Mouse (Mus musculus) retina, embryonic 14.5 days (tissue): Measurements from ENCODE around the gene Dbt.
"Not testable (repeated sequence)": the region's sequence is repeated elsewhere in the genome, so short reads cannot be mapped to it uniquely, and the experiment has no call there.

Experiments
- DNase-seq: peaks from one replicate; pipeline ENCODE4 v3.0.0-alpha.2; 2015; ENCODE audit warnings: low spot score

The Dbt gene

GRCm38 (mm10) chr3:116542070-116542469, 29.2 kb downstream of the Dbt start:
- DNase-seq, result no peak

DNA sequence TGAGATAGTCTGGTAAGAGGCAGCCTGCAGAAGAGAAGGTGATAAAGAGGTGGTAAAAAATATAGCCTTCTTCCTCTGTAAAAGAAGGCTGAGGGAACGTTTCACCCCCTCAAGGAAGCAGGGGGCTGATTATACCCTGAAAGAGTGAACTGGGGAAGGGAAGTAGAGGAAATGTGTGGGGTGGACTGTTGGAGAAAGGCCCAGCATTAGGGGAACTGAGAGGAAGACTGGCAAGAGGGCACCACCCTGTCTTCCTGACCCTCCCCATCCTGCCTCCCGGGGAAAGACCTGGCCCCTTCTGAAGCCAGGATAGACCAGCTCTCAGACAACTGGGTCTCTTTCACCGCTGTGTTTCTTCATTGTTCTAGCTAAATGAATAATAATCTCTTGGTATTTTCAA, 29.7 kb downstream of the Dbt start:
- DNase-seq, result no peak

- no peak for DNase-seq
Observed at GRCm38 (mm10) chr3:116547430-116547829, 34.6 kb downstream of the Dbt start.

GRCm38 (mm10) chr3:116551362-116551761, 38.5 kb downstream of the Dbt start:
- DNase-seq, result no peak

DNA sequence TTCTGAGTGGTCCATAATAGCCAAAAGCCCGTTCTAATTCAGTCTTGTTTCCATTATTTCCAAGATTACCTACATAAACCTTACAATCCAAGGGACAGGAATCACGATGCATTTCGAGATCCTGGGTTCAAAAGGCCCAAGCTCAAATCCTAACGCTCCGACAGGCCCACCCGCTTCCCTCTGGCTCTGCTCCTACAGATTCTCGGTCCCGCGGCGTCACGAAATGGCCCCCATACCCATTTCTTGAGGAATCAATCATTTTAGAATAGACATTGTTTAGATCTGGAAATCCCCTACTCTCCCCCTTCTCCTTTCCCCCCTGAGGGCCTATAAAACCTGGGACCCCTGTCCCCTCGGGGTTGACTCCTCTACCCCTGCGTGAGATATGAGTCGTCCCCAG, 48.4 kb downstream of the Dbt start:
- not testable (repeated sequence) for DNase-seq

- DNase-seq, result no peak
Observed at GRCm38 (mm10) chr3:116562408-116563094, 49.7 kb downstream of the Dbt start, which contains the start of gene Lrrc39. Gene Lrrc39, plus strand, starts transcription at chr3:116562973.

GRCm38 (mm10) chr3:116563095-116563492, 50.2 kb downstream of the Dbt start:
- no peak for DNase-seq

DNA sequence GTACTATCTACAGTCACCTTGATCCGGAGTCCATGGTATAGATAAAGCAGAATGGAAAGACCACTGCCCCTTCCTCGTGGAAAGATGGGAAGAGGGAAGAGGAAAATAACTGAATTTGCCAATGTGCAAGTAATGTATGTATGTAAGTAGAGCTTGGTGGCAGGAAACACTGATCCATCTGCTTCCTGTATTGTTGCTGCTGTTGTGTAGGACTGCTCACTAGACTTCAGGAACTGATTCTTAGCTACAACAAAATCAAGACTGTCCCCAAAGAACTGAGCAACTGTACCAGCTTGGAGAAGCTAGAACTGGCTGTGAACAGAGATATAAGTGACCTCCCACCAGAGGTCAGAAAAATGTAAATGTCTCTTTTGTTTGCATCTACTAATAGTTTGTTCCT, 57.8 kb downstream of the Dbt start:
- DNase-seq, result no peak

- no peak for DNase-seq
Observed at GRCm38 (mm10) chr3:116577286-116577685, 64.4 kb downstream of the Dbt start.

DNA sequence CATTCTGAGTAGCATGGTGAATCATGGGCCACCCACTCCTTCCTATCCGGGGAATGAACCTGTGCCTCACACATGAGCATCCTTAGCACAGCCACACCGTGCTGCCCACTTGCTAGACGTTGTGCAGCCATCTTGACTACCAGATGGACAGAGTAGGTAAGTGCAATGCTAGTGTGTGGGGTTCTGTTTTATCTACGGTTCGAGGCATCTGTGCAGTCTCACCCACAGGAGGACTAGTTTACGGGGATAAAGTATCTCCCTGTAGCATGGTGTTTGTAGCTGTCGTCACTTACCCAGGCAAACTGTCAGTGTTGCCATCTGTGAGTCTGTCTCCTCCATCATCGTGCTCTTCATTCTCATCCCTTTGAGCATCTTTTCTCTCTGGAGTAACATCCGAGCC, 69.3 kb downstream of the Dbt start:
- DNase-seq, result no peak

GRCm38 (mm10) chr3:116594076-116594727, 81.3 kb downstream of the Dbt start:
- no peak for DNase-seq

DNA sequence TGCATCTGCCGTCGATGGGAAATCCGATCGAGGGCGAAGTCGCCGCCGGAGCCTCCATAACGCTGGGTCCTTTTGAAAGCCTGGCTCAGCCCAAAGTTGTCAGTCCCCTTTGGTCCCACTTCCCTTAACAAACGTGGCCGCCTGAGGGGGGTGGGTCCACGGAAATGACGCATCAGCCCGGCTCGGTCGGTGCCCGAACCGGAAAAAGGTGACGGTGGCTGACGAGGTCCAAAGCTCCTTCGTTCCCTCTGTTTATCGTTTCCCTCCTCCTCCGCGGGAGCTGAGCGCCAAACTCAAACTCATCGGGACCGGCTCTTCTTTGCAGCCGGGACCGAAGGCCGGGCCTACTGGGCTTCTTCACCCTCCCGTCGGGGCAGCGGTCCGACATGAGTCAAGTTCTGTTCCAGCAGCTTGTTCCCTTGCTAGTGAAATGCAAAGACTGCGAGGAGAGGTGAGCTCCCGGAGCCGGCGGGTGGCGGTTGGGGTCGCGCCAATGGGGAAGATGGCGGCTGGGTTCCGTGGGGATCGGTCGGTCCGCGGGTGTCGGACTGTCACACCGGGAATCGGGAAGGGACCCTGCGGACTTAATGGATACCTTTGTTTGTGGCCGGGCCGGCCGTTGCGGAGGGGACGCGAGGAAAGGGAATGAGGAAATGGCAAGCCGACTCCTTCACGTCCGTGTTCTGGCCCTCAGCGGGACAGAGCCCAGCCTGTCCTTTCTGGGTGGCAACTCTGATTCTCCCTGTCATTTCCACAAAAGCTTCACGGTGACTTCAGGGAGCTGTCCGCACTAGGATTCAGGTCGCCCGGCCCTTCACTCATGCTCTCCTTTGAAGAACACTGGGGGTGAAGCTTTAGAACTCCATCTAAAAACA, 82.1 kb downstream of the Dbt start, which contains the start of gene Sass6:
TSS of gene Sass6 (plus strand) at position 255 of the 875 bp plus-strand sequence.
- peak; percentile 100 for DNase-seq

- DNase-seq, result no peak
Observed at GRCm38 (mm10) chr3:116595603-116595991, 82.7 kb downstream of the Dbt start.
